Mouse (Mus musculus): Measurements from ENCODE around the gene Epha7.

DNA sequence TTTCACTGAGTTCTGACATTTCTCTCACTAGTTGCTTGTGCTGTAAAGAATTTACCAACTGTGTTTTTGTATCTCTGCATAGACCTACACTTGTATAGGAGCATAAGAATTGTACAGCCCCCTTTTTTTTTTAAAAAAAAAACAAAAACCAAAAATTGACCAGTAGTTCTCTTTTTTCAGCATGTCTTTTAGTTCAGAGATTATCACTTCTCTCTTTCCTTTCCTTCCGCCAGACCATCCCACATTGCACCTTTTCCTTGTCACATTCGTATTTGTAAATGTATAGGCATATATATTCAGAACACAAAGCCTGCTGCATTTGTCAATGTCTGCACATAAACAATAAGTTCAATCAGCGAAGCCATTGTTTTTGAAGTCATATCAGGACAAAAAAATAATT is 24.7 kb downstream of the Epha7 start:
- TF ChIP-seq TAL1 (IDR thresholded peaks at IDR 0.05; ENCODE audit: low read length) (no peak), GATA1 (IDR thresholded peaks at IDR 0.05; ENCODE audit: low read length) (no peak)
